Mouse (Mus musculus): ENCODE measurements around the gene Zranb2.

The Zranb2 gene

DNA sequence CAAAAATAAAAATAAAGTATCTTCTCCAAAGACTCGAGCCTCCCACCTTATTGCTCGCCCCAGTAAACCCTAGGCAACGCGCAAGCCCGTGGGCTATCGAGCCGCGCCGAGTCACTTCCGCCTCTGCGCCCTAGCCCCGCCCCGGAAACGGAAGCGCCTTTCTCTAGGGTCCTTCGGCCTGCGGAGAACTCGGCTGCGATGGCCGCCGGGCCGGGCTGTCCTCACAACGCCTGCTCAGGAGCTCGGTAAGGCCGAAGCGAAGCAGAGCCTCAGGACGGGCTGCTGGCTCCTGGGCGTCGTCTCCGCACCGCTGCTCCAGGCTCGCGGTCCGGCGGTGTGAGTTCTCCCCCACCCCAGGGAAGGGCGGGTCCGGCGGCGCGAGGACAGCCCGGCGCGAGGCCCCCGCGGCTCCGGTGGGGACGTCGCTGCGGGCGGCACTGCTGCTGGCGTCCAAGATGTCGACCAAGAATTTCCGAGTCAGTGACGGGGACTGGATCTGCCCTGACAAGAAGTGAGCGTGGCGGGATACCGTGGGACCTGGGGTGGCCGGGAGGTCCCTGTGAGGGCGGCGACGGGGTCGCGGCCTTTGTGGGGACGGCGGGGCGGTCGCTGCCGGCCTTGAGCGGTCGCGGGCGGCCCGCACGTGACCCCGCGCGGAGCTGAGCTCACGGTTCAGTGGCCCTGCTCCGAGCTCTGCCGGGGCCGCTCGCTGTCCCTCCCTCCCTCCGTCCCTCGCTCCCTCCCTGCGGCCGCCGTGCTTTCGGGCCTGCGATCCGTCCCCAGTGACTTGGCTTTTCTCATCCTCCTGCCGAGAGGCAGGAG is at the start of gene Zranb2:
Gene Zranb2 (plus strand): TSS at position 197 of the 822 bp plus-strand sequence.
- peak; percentile 76 for DNase-seq (ENCODE audit: low spot score)

DNA sequence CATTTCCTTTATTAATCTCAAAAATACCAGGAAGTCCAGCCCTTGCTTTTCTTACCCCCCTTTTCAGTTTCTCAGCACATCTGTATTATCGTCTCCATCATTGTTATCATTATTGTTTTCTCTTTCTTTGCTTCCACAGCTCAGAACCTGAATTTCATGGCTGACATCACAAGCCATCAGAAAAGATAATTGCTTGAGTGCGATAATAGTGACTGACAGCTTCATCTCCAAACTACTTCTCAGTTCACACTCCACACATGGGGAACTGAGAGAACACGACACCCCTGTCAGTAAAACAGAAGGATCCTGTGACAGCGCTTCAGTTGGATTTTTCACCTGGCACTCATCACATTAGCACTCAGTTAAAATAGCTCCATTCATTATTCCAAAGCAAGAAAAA is 41.9 kb upstream of the Zranb2 start:
- DNase-seq (ENCODE audit: low spot score), result no peak

DNA sequence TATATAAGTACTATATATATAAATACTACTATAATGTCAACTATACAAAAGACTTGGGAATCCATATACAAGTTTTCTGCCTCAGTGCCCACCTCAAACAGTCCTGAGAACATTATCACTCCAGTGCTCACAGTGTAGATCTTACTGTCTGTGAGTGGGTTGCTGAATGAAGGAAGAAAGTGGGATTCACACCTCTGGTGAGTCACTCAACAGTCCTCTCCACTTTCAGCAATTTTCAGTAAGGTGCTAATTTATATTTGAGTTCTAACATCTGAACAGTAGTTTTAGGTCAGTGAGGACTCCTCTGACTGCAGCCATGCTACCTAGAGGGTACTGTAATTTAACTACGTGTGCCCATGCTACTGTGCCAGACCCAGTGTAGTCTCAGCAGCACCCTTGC is 31.7 kb upstream of the Zranb2 start:
- DNase-seq (ENCODE audit: low spot score), result no peak

DNA sequence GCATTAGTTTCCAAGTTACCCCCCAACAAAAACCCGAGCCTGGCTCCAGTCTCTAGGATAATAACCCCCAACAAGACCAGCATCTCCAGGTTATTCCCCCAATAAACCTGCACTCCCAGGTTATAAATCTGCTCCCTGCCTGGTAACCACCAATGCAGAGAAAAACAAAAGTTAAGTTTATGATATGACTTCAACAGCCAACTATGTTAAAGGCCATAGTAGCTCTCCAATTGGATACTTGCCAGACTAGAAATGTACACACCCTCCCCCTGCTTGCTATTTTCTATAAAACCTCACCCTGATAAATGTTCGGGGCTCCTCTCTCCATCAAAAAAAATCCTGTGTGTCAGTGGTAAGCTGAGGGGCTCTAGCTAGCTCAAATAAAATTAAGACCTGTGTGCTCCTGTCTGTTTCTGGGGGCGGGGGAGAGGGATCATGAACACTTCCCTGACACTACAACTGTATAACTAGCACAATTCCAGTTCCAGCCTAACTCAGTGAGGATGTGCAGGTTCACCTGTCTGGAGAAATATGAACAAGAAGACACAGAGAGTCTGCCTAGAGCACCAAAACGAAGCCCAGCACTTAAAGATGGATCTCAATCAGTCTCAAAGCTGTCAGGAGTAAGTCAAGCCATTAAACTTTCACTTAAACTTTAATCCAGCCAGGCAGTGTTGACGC is 19.7 kb upstream of the Zranb2 start:
- no peak for DNase-seq (ENCODE audit: low spot score)

DNA sequence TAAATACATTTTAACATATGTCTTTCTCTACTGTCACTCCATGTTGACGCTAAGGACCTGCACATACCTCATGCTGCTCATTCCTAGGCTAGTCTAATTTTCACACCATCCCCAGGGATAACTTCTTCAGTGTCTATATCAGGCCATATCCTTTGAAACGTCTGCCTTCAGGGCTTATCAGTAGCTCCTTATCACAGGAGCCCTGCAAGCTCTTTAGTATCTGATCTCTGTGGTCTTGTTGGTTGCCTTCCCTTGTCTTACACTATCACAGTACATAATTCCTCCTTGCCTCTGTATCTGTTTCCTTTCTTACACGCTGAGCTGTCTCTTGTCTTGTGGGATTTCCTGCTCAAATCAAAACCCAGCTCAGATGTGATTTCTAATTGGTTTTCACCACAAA is 17.5 kb upstream of the Zranb2 start:
- no peak for DNase-seq (ENCODE audit: low spot score)

DNA sequence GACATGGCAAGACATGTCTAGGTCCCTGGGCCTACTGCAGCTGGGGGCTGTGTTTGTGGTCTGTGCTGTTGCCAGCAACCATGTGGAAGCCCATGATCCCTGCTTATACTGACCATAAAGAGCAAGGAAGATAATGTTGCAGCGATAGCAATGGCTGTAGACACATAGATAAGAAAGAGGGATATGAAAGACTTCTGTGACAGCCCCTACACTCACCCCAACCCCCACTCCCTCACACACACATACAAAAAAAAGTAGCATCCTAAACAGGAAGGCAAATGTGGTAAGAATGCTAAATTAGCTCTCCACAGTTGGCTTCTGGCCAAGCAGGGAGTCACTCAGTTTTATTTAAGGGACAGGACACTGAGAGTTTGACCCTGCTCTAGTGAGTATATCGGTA is 16.0 kb upstream of the Zranb2 start:
- DNase-seq (ENCODE audit: low spot score), result no peak

DNA sequence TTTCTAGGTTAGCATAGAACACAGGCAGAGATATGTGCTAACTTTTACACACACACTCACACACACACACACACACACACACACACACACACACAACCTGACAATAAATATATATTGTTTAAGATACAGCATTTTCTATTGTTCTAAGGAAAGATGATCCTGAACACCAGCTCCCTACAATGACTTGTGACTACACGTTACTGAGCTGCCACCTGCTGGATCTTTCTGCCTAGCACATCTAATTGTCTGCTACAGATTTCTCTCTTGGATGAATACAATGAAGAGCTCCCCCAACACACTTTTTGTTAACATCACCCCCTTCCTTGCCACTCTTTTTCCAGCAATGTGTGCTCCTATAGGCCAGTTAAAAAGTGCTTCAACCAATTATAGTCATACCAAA is 13.5 kb upstream of the Zranb2 start:
- peak; percentile 56 for DNase-seq (ENCODE audit: low spot score)

DNA sequence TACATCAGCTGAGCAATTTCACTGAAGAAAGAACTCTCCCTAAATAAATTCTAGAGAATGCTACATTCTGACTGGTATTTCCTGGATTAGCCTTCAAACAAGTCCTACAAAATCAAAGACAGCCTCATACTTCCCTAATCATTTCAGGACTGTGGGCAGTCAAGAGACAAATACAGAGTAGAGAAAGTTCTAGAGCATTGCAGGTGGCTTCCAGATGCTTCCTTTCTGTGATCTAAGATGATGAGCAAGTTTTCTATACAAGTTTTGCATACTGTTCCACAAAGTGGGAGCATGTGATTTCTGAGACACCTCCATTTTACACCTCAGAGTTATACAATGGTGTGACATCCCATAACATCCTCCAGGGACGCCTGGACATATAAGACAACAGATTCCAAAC is 10.1 kb upstream of the Zranb2 start:
- DNase-seq (ENCODE audit: low spot score), result no peak

DNA sequence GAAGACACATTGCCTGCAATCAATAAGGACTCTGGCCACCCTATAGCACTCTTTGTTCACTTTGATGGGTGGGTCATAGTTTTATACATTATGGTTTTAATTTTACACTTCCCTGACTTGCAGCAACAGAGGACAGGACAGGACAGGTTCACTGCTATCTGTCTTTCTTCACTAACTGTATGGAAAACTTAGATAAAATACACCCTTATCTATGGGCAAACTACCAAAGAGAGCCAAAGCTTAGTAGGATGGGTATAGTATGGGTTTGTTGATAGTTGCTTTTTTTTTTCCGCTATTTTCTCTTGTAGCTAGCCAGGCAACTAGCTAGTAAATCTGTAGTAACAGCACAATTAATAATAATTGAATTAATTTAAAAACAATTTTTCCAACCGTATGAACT is 2.4 kb upstream of the Zranb2 start:
- DNase-seq (ENCODE audit: low spot score), result no peak

DNA sequence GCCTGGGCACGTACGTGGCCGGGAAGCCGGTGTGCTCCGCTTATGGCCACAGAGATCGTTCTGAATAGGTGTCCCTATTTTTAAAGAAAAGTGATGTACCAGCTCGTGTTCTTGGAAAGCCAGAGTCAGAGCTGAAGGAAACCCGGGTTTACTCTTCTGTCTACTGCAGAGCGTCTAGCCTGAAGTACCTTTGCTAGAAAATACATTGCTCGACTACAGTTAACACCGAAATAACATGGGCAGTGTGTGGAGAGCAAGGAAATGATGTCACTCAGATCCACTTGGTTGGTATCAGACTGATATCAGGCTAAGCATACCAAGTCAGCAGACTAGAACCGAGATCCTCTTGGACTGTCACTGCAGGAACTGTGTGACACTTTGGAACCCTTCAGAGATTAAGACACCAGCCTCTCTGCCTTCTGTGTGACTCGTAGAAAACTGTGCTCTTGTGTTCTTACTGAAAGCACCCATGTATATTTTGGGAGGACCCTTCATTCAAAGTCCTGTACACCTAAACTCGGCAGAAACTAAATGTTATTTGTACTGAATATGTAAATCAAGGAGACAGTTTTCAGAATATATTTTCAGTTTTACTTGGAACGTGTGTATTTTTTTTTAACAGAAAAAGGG is 941 bp downstream of the Zranb2 start:
- DNase-seq (ENCODE audit: low spot score), result no peak

DNA sequence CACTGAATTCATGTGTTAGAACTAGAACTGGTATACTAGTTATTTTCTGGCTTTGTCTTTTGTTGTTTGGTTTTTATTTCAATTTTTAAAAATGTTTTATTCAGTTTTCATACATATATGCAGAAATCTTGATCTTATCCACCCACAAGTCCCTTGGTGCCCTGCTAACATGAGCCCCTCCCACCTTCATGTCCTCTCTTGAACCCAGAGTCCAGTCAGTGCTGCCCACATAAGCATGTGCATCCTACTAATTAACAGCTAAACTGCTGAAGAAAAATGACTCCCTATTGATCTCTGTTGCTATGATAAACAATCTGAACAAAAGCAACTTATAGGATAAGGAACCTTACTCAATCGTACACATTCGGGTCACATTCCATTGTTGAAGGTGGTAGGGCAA is 15.4 kb downstream of the Zranb2 start:
- DNase-seq (ENCODE audit: low spot score), result no peak

DNA sequence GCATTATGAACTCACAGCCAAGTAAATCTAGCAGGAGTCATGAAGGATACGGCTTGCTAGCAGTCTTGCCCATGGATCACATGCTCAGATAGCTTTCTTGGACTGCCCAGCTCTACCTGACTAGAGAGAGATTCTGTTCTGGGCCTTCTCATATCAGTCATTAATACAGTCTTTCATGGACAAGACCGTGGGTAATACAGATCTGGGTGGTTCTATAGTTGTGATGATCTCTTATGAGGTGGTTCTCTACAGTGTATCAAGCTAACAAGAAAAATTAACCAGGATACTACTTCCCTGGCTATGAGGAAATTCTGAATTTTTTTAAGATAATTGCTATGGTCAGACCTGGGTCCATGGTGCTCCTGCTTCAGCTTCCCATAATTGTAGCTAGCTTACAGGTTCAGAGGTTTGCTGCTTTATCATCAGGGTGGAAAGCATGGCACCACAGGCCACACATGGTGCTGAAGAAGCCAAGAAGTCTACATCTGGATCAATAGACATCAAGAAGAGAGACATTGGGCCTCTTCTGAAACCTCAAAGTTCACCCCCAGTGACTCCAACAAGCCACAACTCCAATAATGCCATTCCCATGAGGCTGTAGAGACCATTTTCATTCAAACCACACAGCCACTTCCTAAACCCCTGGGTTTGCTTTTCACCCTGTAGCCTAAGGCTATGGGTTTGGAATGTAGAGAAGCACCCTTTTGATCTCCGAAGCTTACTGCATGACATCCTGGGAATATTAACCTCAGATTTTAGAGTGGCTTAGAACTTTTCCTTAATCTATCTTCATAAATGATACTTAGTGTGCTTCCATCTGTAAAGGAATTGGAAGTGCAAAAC is 16.0 kb downstream of the Zranb2 start:
- no peak for DNase-seq (ENCODE audit: low spot score)

DNA sequence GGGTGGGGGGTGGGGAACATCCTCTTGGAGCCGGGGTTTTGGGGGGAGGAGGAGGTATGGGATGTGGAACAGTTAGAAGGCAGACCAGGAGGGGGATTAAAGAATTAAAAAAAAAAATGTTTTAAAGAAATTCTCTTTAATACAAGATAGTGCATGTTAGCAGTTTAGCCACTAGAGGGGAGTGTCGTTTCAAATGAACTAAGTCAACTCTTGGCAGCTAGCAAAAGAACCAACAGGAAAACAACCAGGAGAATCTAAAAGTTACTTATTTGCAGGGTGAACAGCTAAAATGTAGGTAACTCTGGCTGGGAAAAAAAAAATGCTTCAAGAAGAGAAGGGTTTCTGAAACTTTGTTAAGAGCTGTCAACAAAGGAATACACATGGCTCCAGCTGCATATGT is 31.2 kb downstream of the Zranb2 start:
- peak; percentile 18 for DNase-seq (ENCODE audit: low spot score)

DNA sequence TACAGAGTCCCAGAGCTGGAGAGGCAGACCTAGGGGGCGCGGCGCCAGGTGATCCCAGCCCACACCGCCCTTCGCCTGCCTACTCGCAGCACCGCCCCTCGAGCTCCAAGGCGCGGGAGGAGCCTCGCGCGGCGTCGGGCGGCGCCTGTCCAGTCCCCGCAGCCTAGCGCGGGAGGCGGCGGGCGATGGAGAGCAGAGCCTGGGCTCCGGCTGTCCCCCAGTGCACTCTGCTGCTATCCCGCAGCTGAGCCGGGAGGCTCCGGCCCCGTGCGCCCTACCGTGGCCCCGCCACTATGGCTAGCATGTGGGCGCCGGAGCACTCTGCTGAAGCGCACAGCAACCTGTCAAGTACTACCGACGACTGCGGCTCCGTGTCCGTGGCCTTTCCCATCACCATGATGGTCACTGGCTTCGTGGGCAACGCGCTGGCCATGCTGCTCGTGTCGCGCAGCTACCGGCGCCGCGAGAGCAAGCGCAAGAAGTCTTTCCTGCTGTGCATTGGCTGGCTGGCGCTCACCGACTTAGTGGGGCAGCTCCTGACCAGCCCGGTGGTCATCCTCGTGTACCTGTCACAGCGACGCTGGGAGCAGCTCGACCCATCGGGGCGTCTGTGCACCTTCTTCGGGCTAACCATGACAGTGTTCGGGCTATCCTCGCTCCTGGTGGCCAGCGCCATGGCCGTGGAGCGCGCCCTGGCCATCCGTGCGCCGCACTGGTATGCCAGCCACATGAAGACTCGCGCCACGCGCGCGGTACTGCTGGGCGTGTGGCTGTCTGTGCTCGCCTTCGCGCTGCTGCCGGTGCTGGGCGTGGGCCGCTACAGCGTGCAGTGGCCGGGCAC is 33.0 kb downstream of the Zranb2 start, which contains the start of gene Ptger3:
Gene Ptger3 (plus strand): TSS at position 168 of the 841 bp plus-strand sequence.
- no peak for DNase-seq (ENCODE audit: low spot score)

DNA sequence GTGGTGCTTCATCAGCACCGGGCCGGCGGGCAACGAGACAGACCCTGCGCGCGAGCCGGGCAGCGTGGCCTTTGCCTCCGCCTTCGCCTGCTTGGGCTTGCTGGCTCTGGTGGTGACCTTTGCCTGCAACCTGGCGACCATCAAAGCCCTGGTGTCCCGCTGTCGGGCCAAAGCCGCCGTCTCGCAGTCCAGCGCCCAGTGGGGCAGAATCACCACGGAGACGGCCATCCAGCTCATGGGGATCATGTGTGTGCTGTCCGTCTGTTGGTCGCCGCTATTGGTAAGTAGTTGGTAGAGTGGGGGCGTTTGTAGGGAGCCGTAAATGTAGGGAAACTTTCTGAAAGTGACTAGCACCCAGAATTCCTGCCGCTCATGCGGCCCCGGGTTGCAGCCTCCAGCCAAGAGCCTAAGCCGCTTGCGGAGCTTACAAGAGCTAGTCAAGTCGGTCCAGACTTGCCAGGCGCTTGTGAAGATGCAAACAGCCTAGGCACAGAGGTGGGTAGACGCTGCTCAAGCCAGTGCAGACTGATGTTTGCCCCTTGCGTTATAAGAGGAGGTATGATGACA is 33.7 kb downstream of the Zranb2 start:
- no peak for DNase-seq (ENCODE audit: low spot score)

DNA sequence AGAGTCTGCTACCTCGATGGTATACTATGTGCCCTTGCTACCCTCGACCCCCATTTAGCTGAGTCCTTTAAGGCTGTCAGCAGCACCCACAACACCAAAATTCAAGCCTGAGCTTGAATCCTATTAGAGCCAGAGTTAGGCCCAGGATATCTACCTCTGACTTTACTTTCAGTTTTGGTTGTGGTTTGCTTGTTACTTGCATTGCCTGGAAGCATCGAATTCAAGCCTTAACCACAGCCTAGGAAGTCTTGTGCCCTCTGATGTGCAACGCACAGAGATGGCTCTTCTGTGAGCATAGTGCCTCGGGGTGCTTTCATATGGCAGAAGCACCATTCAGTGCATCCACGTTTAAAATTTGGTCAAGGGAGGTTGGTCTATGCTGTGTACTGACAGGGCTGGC is 38.1 kb downstream of the Zranb2 start:
- no peak for DNase-seq (ENCODE audit: low spot score)

DNA sequence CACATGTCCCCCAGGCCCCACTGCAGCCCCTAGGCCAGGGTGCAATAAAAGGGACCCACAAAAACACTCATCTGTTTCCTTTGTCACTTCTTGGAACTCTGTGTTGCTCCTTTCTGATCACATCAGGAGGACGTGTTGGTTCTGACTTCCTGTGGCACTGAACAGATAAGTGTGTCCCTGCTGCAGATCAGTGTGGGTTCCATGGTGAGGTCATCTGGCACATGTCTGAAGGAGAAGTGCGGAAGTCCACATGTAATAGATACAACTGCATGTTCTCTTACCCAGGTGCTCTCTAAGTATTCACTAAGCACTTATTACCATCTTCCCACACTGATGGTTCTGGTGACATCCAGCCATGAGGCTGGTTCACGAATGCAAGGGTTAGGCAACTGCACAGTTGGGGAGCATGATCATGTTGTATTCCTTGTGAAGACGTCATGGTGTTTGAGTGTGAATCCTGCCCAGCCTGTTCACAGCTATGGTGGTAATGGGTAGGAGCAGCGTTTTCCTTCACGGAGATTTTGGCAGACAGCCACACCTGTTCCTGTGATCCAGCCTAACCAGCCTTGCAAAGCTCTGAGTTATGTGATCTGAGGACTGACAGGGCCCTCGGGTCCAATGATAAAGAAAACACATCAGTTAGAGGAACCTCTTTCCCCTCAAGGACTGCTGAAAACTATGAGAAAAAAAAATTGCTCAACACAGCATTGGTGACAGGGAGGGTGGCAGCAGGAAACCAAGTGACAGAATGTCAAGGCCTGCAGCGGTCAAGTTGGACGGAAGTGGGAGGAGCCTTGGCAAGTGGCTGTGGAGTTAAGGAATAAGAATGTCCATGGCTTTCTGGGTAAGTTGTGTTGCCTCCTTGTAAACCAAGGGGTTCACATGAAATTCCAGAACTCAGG is 41.7 kb downstream of the Zranb2 start:
- no peak for DNase-seq (ENCODE audit: low spot score)

DNA sequence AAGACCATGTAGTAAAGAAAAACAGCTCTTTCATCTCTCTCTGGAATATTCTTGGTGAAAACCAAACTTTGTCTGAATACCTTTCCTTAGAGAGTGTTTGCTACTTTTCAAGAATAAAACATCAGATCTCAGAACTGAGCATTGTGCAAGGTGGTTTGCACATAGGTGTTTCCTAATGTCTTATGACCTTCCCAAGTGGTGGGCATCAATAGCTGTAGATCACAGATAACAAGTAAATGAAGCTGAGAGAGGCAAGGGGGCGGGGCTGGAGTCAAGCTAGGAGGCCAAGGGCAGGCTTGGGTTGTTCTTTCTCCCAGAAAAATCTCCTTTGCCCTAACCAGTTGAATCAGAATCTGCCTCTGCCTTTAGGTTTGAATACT is 42.4 kb downstream of the Zranb2 start:
- no peak for DNase-seq (ENCODE audit: low spot score)

DNA sequence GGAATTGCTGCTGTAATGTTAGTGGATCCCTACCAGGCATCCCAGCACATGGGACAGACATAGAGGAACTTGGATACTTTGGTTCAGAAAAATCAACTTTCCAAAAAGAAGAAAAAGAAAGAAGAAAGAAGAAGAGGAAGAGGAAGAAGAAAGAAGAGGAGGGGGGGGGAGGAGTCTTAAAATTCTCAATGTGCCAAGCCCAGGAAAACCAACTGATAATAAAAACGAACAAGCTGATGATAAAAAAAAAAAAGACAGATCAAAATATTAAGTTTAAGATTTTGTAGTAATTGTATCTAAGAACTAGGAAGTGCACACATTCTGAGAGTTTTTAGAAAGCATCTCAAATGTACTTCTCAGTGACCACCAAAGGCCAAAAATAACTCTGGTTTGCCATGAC is 42.9 kb downstream of the Zranb2 start:
- no peak for DNase-seq (ENCODE audit: low spot score)
